Mouse (Mus musculus) spleen, adult 18-20 months (tissue): ENCODE measurements around the gene Slc16a8.
"Not testable (repeated sequence)": the region's sequence is repeated elsewhere in the genome, so short reads cannot be mapped to it uniquely, and the experiment has no call there.

Experiments used
- DNase-seq, 2 experiments: peaks; one replicate each; pipeline ENCODE4 v3.0.0; 2022; ENCODE audit warnings: mixed read lengths in 2 of 2

Gene Slc16a8

GRCm38 (mm10) chr15:79262786-79263309 lies 8.3 kb upstream of the Slc16a8 start:
- no peak for DNase-seq

GRCm38 (mm10) chr15:79262375-79262774 lies 7.8 kb upstream of the Slc16a8 start:
- DNase-seq: peak in 1 of 2 experiments; percentile 15

- DNase-seq: no peak
These were observed 7.2 kb upstream of the Slc16a8 start for GRCm38 (mm10) chr15:79261757-79262156.

- DNase-seq: no peak
These were observed 6.6 kb upstream of the Slc16a8 start for GRCm38 (mm10) chr15:79261095-79261725.

- no peak for DNase-seq
These were observed 4.0 kb upstream of the Slc16a8 start for GRCm38 (mm10) chr15:79258521-79258920.

- DNase-seq: no peak
These were observed 2.0 kb downstream of the Slc16a8 start for GRCm38 (mm10) chr15:79252580-79252979.

GRCm38 (mm10) chr15:79251781-79252491 lies 2.6 kb downstream of the Slc16a8 start:
- DNase-seq: no peak

- no peak for DNase-seq
These were observed 3.4 kb downstream of the Slc16a8 start for GRCm38 (mm10) chr15:79251168-79251567.

GRCm38 (mm10) chr15:79250236-79250635 lies 4.3 kb downstream of the Slc16a8 start:
- DNase-seq: no peak

GRCm38 (mm10) chr15:79245321-79245720 lies 9.2 kb downstream of the Slc16a8 start:
- DNase-seq: no peak

GRCm38 (mm10) chr15:79244071-79244893 lies 10.3 kb downstream of the Slc16a8 start:
- no peak for DNase-seq

- peak; percentile 78 to 87 for DNase-seq
These were observed 11.1 kb downstream of the Slc16a8 start for GRCm38 (mm10) chr15:79243234-79244042.

- DNase-seq: no peak
These were observed 11.9 kb downstream of the Slc16a8 start for GRCm38 (mm10) chr15:79242574-79243233.

- DNase-seq: no peak
These were observed 16.5 kb downstream of the Slc16a8 start for GRCm38 (mm10) chr15:79238036-79238435.

- no peak for DNase-seq
These were observed 19.3 kb downstream of the Slc16a8 start for GRCm38 (mm10) chr15:79235268-79235667.

GRCm38 (mm10) chr15:79229058-79229821 lies 25.3 kb downstream of the Slc16a8 start, which contains the start of the genes Pick1 and Gm49486:
Gene Pick1, plus strand, starts transcription at chr15:79229173.
Gene Gm49486, plus strand, starts transcription at chr15:79229391.
- DNase-seq: peak; percentile 82 to 86

GRCm38 (mm10) chr15:79225780-79226179 lies 28.8 kb downstream of the Slc16a8 start:
- DNase-seq: not testable (repeated sequence)

GRCm38 (mm10) chr15:79224685-79225084 lies 29.9 kb downstream of the Slc16a8 start:
- DNase-seq: peak; percentile 43 to 79

GRCm38 (mm10) chr15:79223641-79224040 lies 30.9 kb downstream of the Slc16a8 start:
- no peak for DNase-seq

- DNase-seq: no peak
These were observed 35.0 kb downstream of the Slc16a8 start for GRCm38 (mm10) chr15:79219572-79219971.

- no peak for DNase-seq
These were observed 38.4 kb downstream of the Slc16a8 start for GRCm38 (mm10) chr15:79216191-79216590.
